Mouse (Mus musculus) neutrophil, adult 5-6 weeks (primary cell): Measurements from ENCODE around the gene BC048507. TPM values are rescaled to one million over a fixed set of nuclear protein-coding genes. Genes with fewer than 3 reads are reported as not detected.

Source experiments
- total RNA-seq: library from RNA; stranded (forward); fragments of 200-1000 nt; gene quantifications from 2 replicates; pipeline ENCODE4 v1.2.3, GENCODE M21; 2017

Gene BC048507
- total RNA-seq, 1 experiment from 2014 or later, result not detected

Other genes starting within 250 kb of the BC048507 start
- gene Gm49345, start 225.6 kb upstream of the BC048507 start, total RNA-seq, result not detected in 2 replicates
- gene Zfp729a, start 225.5 kb upstream of the BC048507 start, total RNA-seq, result 19.4 and 26.9 TPM in 2 replicates
- gene Zfp738, start 176.3 kb upstream of the BC048507 start, total RNA-seq, result 14.3 and 16.9 TPM in 2 replicates
- gene Zfp65, start 134.2 kb upstream of the BC048507 start, total RNA-seq, result 11.0 and 20.7 TPM in 2 replicates
- gene Zfp85, start 108.1 kb upstream of the BC048507 start, total RNA-seq, result 13.5 and 14.0 TPM in 2 replicates
- gene Zfp493, start 83.6 kb upstream of the BC048507 start, total RNA-seq, result 0.74 and 2.0 TPM in 2 replicates
- 9.0 and 10.9 TPM in 2 replicates for gene Zfp273, start 49.6 kb upstream of the BC048507 start, total RNA-seq
- 2.5 and 3.8 TPM in 2 replicates for gene Gm10037, start 32.2 kb upstream of the BC048507 start, total RNA-seq